Mouse (Mus musculus): ENCODE data around the gene Ripply1. TPM values are rescaled to one million over a fixed set of nuclear protein-coding genes. Genes with fewer than 3 reads are reported as not detected.

Ripply1 gene
- polyA plus RNA-seq (2015; fragmentation: Nextera tagmentation; extraction: Ambion mirVana): not detected in 2 replicates

- WGBS: 64% methylated on average over 5 of the region's 6 CpGs
- Histone ChIP-seq H3K4me1 (ENCODE audit: insufficient read depth, low read depth, low read length) (no peaks in the 10 kb centered on the region), H3K9me3 (ENCODE audit: low read length) (no peaks in the 10 kb centered on the region), H3K4me3 (ENCODE audit: low read depth, low read length) (no peak within 1 kb of the TSS), H3K4me2 (replicated peaks; ENCODE audit: low read depth, low read length) (no peak within 1 kb of the TSS), H3K9ac (replicated peaks; ENCODE audit: low read depth) (no peak within 1 kb of the TSS), H3K27me3 (replicated peaks; ENCODE audit: insufficient read depth, low read length) (no peaks in the 10 kb centered on the region), H3K36me3 (ENCODE audit: insufficient read depth, low read length) (no peaks in the 10 kb centered on the region), H3K27ac (ENCODE audit: low read length) (no peak within 1 kb of the TSS)
- no peak for DNase-seq (ENCODE audit: low spot score)
- ATAC-seq: no peak
- TF ChIP-seq EP300 (IDR thresholded peaks at IDR 0.05) (no peak), CTCF (IDR thresholded peaks at IDR 0.05) (no peak)
Measured at GRCm38 (mm10) chrX:139782278-139783044, at the start of gene Ripply1. Gene Ripply1 (minus strand): TSS chrX:139782353.

GRCm38 (mm10) chrX:139828363-139829092 is 46.4 kb upstream of the Ripply1 start:
- ATAC-seq: no peak
- TF ChIP-seq CTCF (IDR thresholded peaks at IDR 0.05) (no peak), EP300 (IDR thresholded peaks at IDR 0.05) (no peak)

GRCm38 (mm10) chrX:139826926-139827325 is 44.8 kb upstream of the Ripply1 start:
- no peak overlapping the region for H3K4me2 ChIP-seq (replicated peaks; ENCODE audit: low read depth, low read length)
- no peak for DNase-seq (ENCODE audit: low spot score)
- H3K4me3 ChIP-seq (ENCODE audit: low read depth, low read length): no peak overlapping the region
- no peaks in the 10 kb centered on the region for H3K4me1 ChIP-seq (ENCODE audit: insufficient read depth, low read depth, low read length)
- H3K27ac ChIP-seq (ENCODE audit: low read length): no peak overlapping the region
- H3K9me3 ChIP-seq (ENCODE audit: low read length): no peaks in the 10 kb centered on the region
- no peak for TF ChIP-seq CTCF (IDR thresholded peaks at IDR 0.05)
- no peak for TF ChIP-seq EP300 (IDR thresholded peaks at IDR 0.05)
- H3K9ac ChIP-seq (replicated peaks; ENCODE audit: low read depth): no peak overlapping the region
- no peak for ATAC-seq
- no peaks in the 10 kb centered on the region for H3K36me3 ChIP-seq (ENCODE audit: insufficient read depth, low read length)
- no peaks in the 10 kb centered on the region for H3K27me3 ChIP-seq (replicated peaks; ENCODE audit: insufficient read depth, low read length)
- 83% methylated on average over 4 of the region's 4 CpGs for WGBS

More at GRCm38 (mm10) chrX:139828363-139829092, 46.4 kb upstream of the Ripply1 start:
- Histone ChIP-seq H3K9ac (replicated peaks; ENCODE audit: low read depth) (no peak overlapping the region), H3K27ac (ENCODE audit: low read length) (no peak overlapping the region), H3K4me3 (ENCODE audit: low read depth, low read length) (no peak overlapping the region), H3K36me3 (ENCODE audit: insufficient read depth, low read length) (no peaks in the 10 kb centered on the region), H3K4me1 (ENCODE audit: insufficient read depth, low read depth, low read length) (no peaks in the 10 kb centered on the region), H3K4me2 (replicated peaks; ENCODE audit: low read depth, low read length) (no peak overlapping the region), H3K9me3 (ENCODE audit: low read length) (no peaks in the 10 kb centered on the region), H3K27me3 (replicated peaks; ENCODE audit: insufficient read depth, low read length) (no peaks in the 10 kb centered on the region)
- 87% methylated on average over 6 of the region's 6 CpGs for WGBS
- no peak for DNase-seq (ENCODE audit: low spot score)

- no peak overlapping the region for H3K4me2 ChIP-seq (replicated peaks; ENCODE audit: low read depth, low read length)
- no peaks in the 10 kb centered on the region for H3K9me3 ChIP-seq (ENCODE audit: low read length)
- no peak for TF ChIP-seq EP300 (IDR thresholded peaks at IDR 0.05)
- TF ChIP-seq CTCF (IDR thresholded peaks at IDR 0.05): no peak
- H3K36me3 ChIP-seq (ENCODE audit: insufficient read depth, low read length): no peaks in the 10 kb centered on the region
- H3K27me3 ChIP-seq (replicated peaks; ENCODE audit: insufficient read depth, low read length): no peaks in the 10 kb centered on the region
- H3K4me3 ChIP-seq (ENCODE audit: low read depth, low read length): no peak overlapping the region
- H3K27ac ChIP-seq (ENCODE audit: low read length): no peak overlapping the region
- no peak overlapping the region for H3K9ac ChIP-seq (replicated peaks; ENCODE audit: low read depth)
- 64% methylated on average over 1 of the region's 1 CpGs for whole genome bisulfite sequencing
- no peaks in the 10 kb centered on the region for H3K4me1 ChIP-seq (ENCODE audit: insufficient read depth, low read depth, low read length)
- no peak for ATAC-seq
- no peak for DNase-seq (ENCODE audit: low spot score)
Measured at GRCm38 (mm10) chrX:139825402-139825801, 43.2 kb upstream of the Ripply1 start.

- DNase-seq (ENCODE audit: low spot score): no peak
- no peak overlapping the region for H3K9ac ChIP-seq (replicated peaks; ENCODE audit: low read depth)
- H3K36me3 ChIP-seq (ENCODE audit: insufficient read depth, low read length): no peaks in the 10 kb centered on the region
- no peak overlapping the region for H3K27ac ChIP-seq (ENCODE audit: low read length)
- H3K4me3 ChIP-seq (ENCODE audit: low read depth, low read length): no peak overlapping the region
- H3K4me1 ChIP-seq (ENCODE audit: insufficient read depth, low read depth, low read length): no peaks in the 10 kb centered on the region
- WGBS: 54% methylated on average over 5 of the region's 5 CpGs
- no peaks in the 10 kb centered on the region for H3K27me3 ChIP-seq (replicated peaks; ENCODE audit: insufficient read depth, low read length)
- no peak for ATAC-seq
- TF ChIP-seq CTCF (IDR thresholded peaks at IDR 0.05) (no peak), EP300 (IDR thresholded peaks at IDR 0.05) (no peak)
- no peak overlapping the region for H3K4me2 ChIP-seq (replicated peaks; ENCODE audit: low read depth, low read length)
- H3K9me3 ChIP-seq (ENCODE audit: low read length): no peaks in the 10 kb centered on the region
Measured at GRCm38 (mm10) chrX:139815201-139815600, 33.0 kb upstream of the Ripply1 start.

- Histone ChIP-seq H3K4me1 (ENCODE audit: insufficient read depth, low read depth, low read length) (no peaks in the 10 kb centered on the region), H3K27me3 (replicated peaks; ENCODE audit: insufficient read depth, low read length) (no peaks in the 10 kb centered on the region), H3K9me3 (ENCODE audit: low read length) (no peaks in the 10 kb centered on the region), H3K4me2 (replicated peaks; ENCODE audit: low read depth, low read length) (no peak overlapping the region), H3K36me3 (ENCODE audit: insufficient read depth, low read length) (no peaks in the 10 kb centered on the region), H3K27ac (ENCODE audit: low read length) (no peak overlapping the region), H3K9ac (replicated peaks; ENCODE audit: low read depth) (no peak overlapping the region), H3K4me3 (ENCODE audit: low read depth, low read length) (no peak overlapping the region)
- DNase-seq (ENCODE audit: low spot score) (no peak), ATAC-seq (no peak)
- WGBS: 57% methylated on average over 8 of the region's 8 CpGs
- TF ChIP-seq EP300 (IDR thresholded peaks at IDR 0.05) (no peak), CTCF (IDR thresholded peaks at IDR 0.05) (no peak)
Measured at GRCm38 (mm10) chrX:139814018-139814635, 32.0 kb upstream of the Ripply1 start.

All from lung, postnatal 0 days (tissue).